ENCODE assay signal across 17 mouse cellular contexts in genomic region chr7:128551087-128551457, GRCm38 (mm10). TPM values are rescaled to one million over a fixed set of nuclear protein-coding genes. Genes with fewer than 3 reads are reported as not detected.
A peak's percentile ranks its signal among the peaks of the same experiment; 100 is the strongest.
DNase-seq lines count a peak whose midpoint lies in the region; ATAC-seq and TF ChIP-seq lines count a peak whose summit lies in the region.
"Had no signal": no experiment of that assay in that cellular context is flagged by ENCODE, and none has a peak within 500 bp of the region (broad histone marks: within the 10 kb centered on the region; RNA-seq: fewer than 3 reads in every experiment).

No protein-coding gene starts in this region.

- H3K4me2 ChIP-seq in hindbrain, embryonic 13.5 days, result no peak overlapping the region
- H3K4me2 ChIP-seq in midbrain, postnatal 0 days (ENCODE audit: low read depth, low read length, poor library complexity, severe bottlenecking), result no peak overlapping the region
- H3K4me2 ChIP-seq: embryonic facial prominence, embryonic 15.5 days; limb, embryonic 15.5 days had no signal

- no peaks in the 10 kb centered on the region for H3K36me3 ChIP-seq in hindbrain, embryonic 13.5 days
- no peaks in the 10 kb centered on the region for H3K36me3 ChIP-seq in midbrain, postnatal 0 days (ENCODE audit: insufficient read depth, low read length)
- H3K36me3 ChIP-seq in kidney, adult 2 months (ENCODE audit: control insufficient read depth, insufficient read depth, low read length), result peaks cover 2% of the 10 kb centered on the region
- no peaks in the 10 kb centered on the region for H3K36me3 ChIP-seq in thymus, adult 2 months (ENCODE audit: control insufficient read depth, insufficient read depth, low read length)

- peak overlapping the region; percentile 35; the same call in 1 of the 2 replicates for H3K9ac ChIP-seq in hindbrain, embryonic 13.5 days
- no peak overlapping the region for H3K9ac ChIP-seq in midbrain, postnatal 0 days (replicated peaks; ENCODE audit: low read length, poor library complexity, severe bottlenecking)
- H3K9ac ChIP-seq: embryonic facial prominence, embryonic 15.5 days; limb, embryonic 15.5 days had no signal

- H3K4me1 ChIP-seq in hindbrain, embryonic 13.5 days (replicated peaks), result peaks cover 35% of the 10 kb centered on the region
- H3K4me1 ChIP-seq in midbrain, postnatal 0 days (ENCODE audit: insufficient read depth, low read length), result peaks cover 10% of the 10 kb centered on the region; the same call in 1 of the 2 replicates
- H3K4me1 ChIP-seq in kidney, adult 2 months (ENCODE audit: control insufficient read depth, insufficient read depth, low read length), result peaks cover 11% of the 10 kb centered on the region; the same call in 1 of the 2 replicates
- H3K4me1 ChIP-seq in thymus, adult 2 months (replicated peaks; ENCODE audit: control insufficient read depth, insufficient read depth, low read length), result no peaks in the 10 kb centered on the region

- H3K4me3 ChIP-seq in layer of hippocampus, adult 2 months, result no peak overlapping the region
- H3K4me3 ChIP-seq in hindbrain, embryonic 13.5 days, result no peak overlapping the region
- H3K4me3 ChIP-seq in midbrain, postnatal 0 days (ENCODE audit: low read depth, low read length), result no peak overlapping the region
- H3K4me3 ChIP-seq in kidney, adult 2 months (ENCODE audit: insufficient read depth, low read depth, low read length), result no peak overlapping the region
- H3K4me3 ChIP-seq in thymus, adult 2 months (ENCODE audit: control insufficient read depth, insufficient read depth, low read length), result no peak overlapping the region
- H3K4me3 ChIP-seq: embryonic facial prominence, embryonic 15.5 days; limb, embryonic 15.5 days had no signal

- no peak for ATAC-seq in hindbrain, embryonic 13.5 days (ENCODE audit: low FRiP score)
- no peak for ATAC-seq in midbrain, postnatal 0 days (ENCODE audit: low FRiP score)
- ATAC-seq: intestine, embryonic 16.5 days; Patski had no signal

- WGBS in hindbrain, embryonic 13.5 days, result 36% methylated on average over 3 of the region's 3 CpGs
- 12% methylated on average over 3 of the region's 3 CpGs for WGBS in midbrain, postnatal 0 days
- WGBS in kidney, adult 2 months, result 65% methylated on average over 3 of the region's 3 CpGs
- 58% methylated on average over 3 of the region's 3 CpGs for WGBS in thymus, adult 2 months

- TF ChIP-seq POLR2A in kidney, adult 2 months (IDR thresholded peaks at IDR 0.05; ENCODE audit: low read depth, low read length), result no peak
- TF ChIP-seq POLR2A in thymus, adult 2 months (IDR thresholded peaks at IDR 0.05; ENCODE audit: control insufficient read depth, extremely low read depth, insufficient read depth, low read length, poor library complexity), result no peak

- TF ChIP-seq CTCF in layer of hippocampus, adult 2 months (conservative IDR thresholded peaks at IDR 0.05), result no peak
- no peak for TF ChIP-seq CTCF in midbrain, postnatal 0 days (IDR thresholded peaks at IDR 0.05)
- TF ChIP-seq CTCF in kidney, adult 2 months (conservative IDR thresholded peaks at IDR 0.05; ENCODE audit: insufficient read depth, insufficient read length, low read depth, low read length), result no peak
- TF ChIP-seq CTCF in thymus, adult 2 months (IDR thresholded peaks at IDR 0.05; ENCODE audit: borderline replicate concordance, control insufficient read depth, extremely low read depth, insufficient read depth, low read length, poor library complexity), result no peak

- H3K9me3 ChIP-seq in hindbrain, embryonic 13.5 days, result no peaks in the 10 kb centered on the region
- H3K9me3 ChIP-seq in midbrain, postnatal 0 days (ENCODE audit: low read length), result no peaks in the 10 kb centered on the region
- H3K9me3 ChIP-seq: embryonic facial prominence, embryonic 15.5 days; limb, embryonic 15.5 days had no signal

- no peaks in the 10 kb centered on the region for H3K27me3 ChIP-seq in hindbrain, embryonic 13.5 days
- H3K27me3 ChIP-seq in midbrain, postnatal 0 days (ENCODE audit: insufficient read depth, low read length), result no peaks in the 10 kb centered on the region
- H3K27me3 ChIP-seq in kidney, adult 2 months (replicated peaks; ENCODE audit: control insufficient read depth, insufficient read depth, low read length), result no peaks in the 10 kb centered on the region
- H3K27me3 ChIP-seq in thymus, adult 2 months (ENCODE audit: control insufficient read depth, insufficient read depth, low read length), result no peaks in the 10 kb centered on the region
- H3K27me3 ChIP-seq: CH12.LX; embryonic facial prominence, embryonic 15.5 days; limb, embryonic 15.5 days; Patski had no signal

- peak in 1 of 2 experiments; percentile 39 for DNase-seq in layer of hippocampus, adult 2 months (ENCODE audit: low spot score in 2 of 2)
- DNase-seq in layer of hippocampus, adult 9-11 months, result no peak
- peak; percentile 46 for DNase-seq in Muller cell, postnatal 12 days (ENCODE audit: inconsistent ontology term)
- DNase-seq in midbrain, postnatal 0 days (ENCODE audit: low spot score), result no peak
- DNase-seq in kidney, adult 2 months, result no peak
- no peak for DNase-seq in thymus, adult 2 months
- DNase-seq in left cerebral cortex, adult 8-10 months (ENCODE audit: low spot score in 2 of 2), result no peak
- DNase-seq: cerebellum, adult 11-12 months; kidney, postnatal 25 days; layer of hippocampus, postnatal 36 days; lung, adult 2 months had no signal

- H3K27ac ChIP-seq in layer of hippocampus, adult 2 months, result peak overlapping the region; percentile 64
- peak overlapping the region; percentile 92 for H3K27ac ChIP-seq in hindbrain, embryonic 13.5 days
- peak overlapping the region; percentile 76 for H3K27ac ChIP-seq in midbrain, postnatal 0 days (ENCODE audit: low read depth, low read length)
- H3K27ac ChIP-seq in kidney, adult 2 months (ENCODE audit: insufficient read depth, low read depth, low read length), result no peak overlapping the region
- no peak overlapping the region for H3K27ac ChIP-seq in thymus, adult 2 months (ENCODE audit: control insufficient read depth, insufficient read depth, low read length)
- H3K27ac ChIP-seq: embryonic facial prominence, embryonic 15.5 days; limb, embryonic 15.5 days had no signal

RNA-seq across cellular contexts. Expression of gene Bag3, which starts 27.7 kb away (rescaled TPM):
- total RNA-seq in layer of hippocampus, adult 2 months (2021), result 10 to 100 TPM; 10.3 to 11.0 TPM
- 3.2 and 3.3 TPM in 2 replicates for polyA plus RNA-seq in hindbrain, embryonic 13.5 days (2015; fragmentation: Nextera tagmentation; extraction: Ambion mirVana)
- total RNA-seq in midbrain, postnatal 0 days (2014; rRNA removed), result 4.2 and 4.9 TPM in 2 replicates
- polyA plus RNA-seq in midbrain, postnatal 0 days (2015; fragmentation: Nextera tagmentation; extraction: Ambion mirVana), result 3.7 and 4.0 TPM in 2 replicates
- 27.6 and 28.3 TPM in 2 replicates for polyA plus RNA-seq in kidney, adult 2 months (2012; rRNA removed)
- 14.5 and 19.1 TPM in 2 replicates for polyA plus RNA-seq in thymus, adult 2 months (2012; rRNA removed)
- 10 to 100 TPM in 1 of 4 experiments, 1 to 10 TPM in 3; 8.2 to 10.2 (median 9.3) TPM for total RNA-seq in left cerebral cortex, adult 8-10 months (2022)

Comparison
In these comparisons a context has a peak if more than half of its experiments do, and no peak if none do; other contexts are left out.
1. H3K27ac ChIP-seq: peak in layer of hippocampus, adult 2 months (single experiment), hindbrain, embryonic 13.5 days (single experiment) and midbrain, postnatal 0 days (single experiment); none in kidney, adult 2 months (single experiment) and thymus, adult 2 months (single experiment).